Mouse (Mus musculus): ENCODE measurements around the gene Mdga2.

- TF ChIP-seq CTCF (IDR thresholded peaks at IDR 0.05; ENCODE audit: control insufficient read depth, insufficient read depth, insufficient read length) (no peak), USF1 (IDR thresholded peaks at IDR 0.05; ENCODE audit: low read depth) (no peak), MAX (IDR thresholded peaks at IDR 0.05) (no peak), FOSL1 (IDR thresholded peaks at IDR 0.05; ENCODE audit: insufficient read depth, low read length, poor library complexity, severe bottlenecking) (no peak)
These were observed 514.0 kb downstream of the Mdga2 start for GRCm38 (mm10) chr12:66708334-66708733.
